In genomic region chr5:100206675-100207074, GRCm38 (mm10) we compare ENCODE assay signal across 21 mouse cellular contexts. TPM values are rescaled to one million over a fixed set of nuclear protein-coding genes. Genes with fewer than 3 reads are reported as not detected.
DNase-seq lines count a peak whose midpoint lies in the region; ATAC-seq lines count a peak whose summit lies in the region.
"Had no signal": no experiment of that assay in that cellular context is flagged by ENCODE, and none has a peak within 500 bp of the region (broad histone marks: within the 10 kb centered on the region; RNA-seq: fewer than 3 reads in every experiment).

No protein-coding gene starts in this region.

- H3K27ac ChIP-seq in kidney, embryonic 14.5 days (ENCODE audit: low read depth, low read length), result no peak overlapping the region
- H3K27ac ChIP-seq: embryonic facial prominence, embryonic 10.5 days; forebrain, embryonic 13.5 days; hindbrain, embryonic 13.5 days had no signal

- no peak for ATAC-seq in kidney, embryonic 14.5 days (ENCODE audit: low FRiP score, low TSS enrichment)
- ATAC-seq: activated CD4-positive, CD25-positive, alpha-beta regulatory T cell, adult 4 months; CD4-positive, CD25-positive, alpha-beta regulatory T cell, adult 4 months; forebrain, embryonic 13.5 days; forebrain, postnatal 0 days had no signal

- no peak overlapping the region for H3K9ac ChIP-seq in kidney, embryonic 14.5 days (ENCODE audit: low read depth, low read length)
- H3K9ac ChIP-seq: forebrain, embryonic 13.5 days; forebrain, postnatal 0 days; heart, embryonic 12.5 days; hindbrain, embryonic 13.5 days had no signal

- H3K4me1 ChIP-seq in kidney, embryonic 14.5 days (ENCODE audit: control insufficient read depth, insufficient read depth, low read length), result no peaks in the 10 kb centered on the region
- H3K4me1 ChIP-seq: forebrain, embryonic 13.5 days; hindbrain, embryonic 13.5 days had no signal

- H3K27me3 ChIP-seq in kidney, embryonic 14.5 days (ENCODE audit: control insufficient read depth, insufficient read depth, low read length), result no peaks in the 10 kb centered on the region
- H3K27me3 ChIP-seq: forebrain, embryonic 13.5 days; hindbrain, embryonic 13.5 days had no signal

- H3K4me2 ChIP-seq in kidney, embryonic 14.5 days (replicated peaks; ENCODE audit: low read depth, low read length), result no peak overlapping the region
- H3K4me2 ChIP-seq: forebrain, embryonic 13.5 days; heart, embryonic 12.5 days; hindbrain, embryonic 13.5 days had no signal

- H3K4me3 ChIP-seq in kidney, embryonic 14.5 days (ENCODE audit: low read length), result no peak overlapping the region
- H3K4me3 ChIP-seq: embryonic facial prominence, embryonic 10.5 days; forebrain, embryonic 13.5 days; heart, embryonic 12.5 days; hindbrain, embryonic 13.5 days had no signal

- whole genome bisulfite sequencing in kidney, embryonic 14.5 days, result 65% methylated on average over 6 of the region's 6 CpGs

- H3K36me3 ChIP-seq in kidney, embryonic 14.5 days (ENCODE audit: control insufficient read depth, insufficient read depth, low read length), result no peaks in the 10 kb centered on the region
- H3K36me3 ChIP-seq: embryonic facial prominence, embryonic 10.5 days; G1E; heart, embryonic 12.5 days; hindbrain, embryonic 13.5 days had no signal

- no peaks in the 10 kb centered on the region for H3K9me3 ChIP-seq in kidney, embryonic 14.5 days (ENCODE audit: control insufficient read depth, low read length)
- H3K9me3 ChIP-seq: embryonic facial prominence, embryonic 10.5 days; forebrain, embryonic 13.5 days; heart, embryonic 12.5 days; hindbrain, embryonic 13.5 days had no signal

- DNase-seq in heart, adult 11 months, result peak; percentile 80
- no peak for DNase-seq in heart, postnatal 4 days
- DNase-seq in kidney, adult 9 months, result peak; percentile 26
- no peak for DNase-seq in kidney, adult 8-10 months
- DNase-seq in kidney, postnatal 36 days, result peak; percentile 23 to 47
- peak; percentile 51 for DNase-seq in retina, postnatal 1 day
- no peak for DNase-seq in retina, embryonic 14.5 days (ENCODE audit: low spot score)
- DNase-seq: adrenal gland, postnatal 14 days; B cell, adult 2 months; cerebellum, adult 2 months; cerebellum, postnatal 10 days; forebrain, postnatal 0 days; gastrocnemius, postnatal 14 days had no signal

RNA-seq across cellular contexts. Expression of gene Tmem150c, which starts 47.1 kb away (rescaled TPM):
- total RNA-seq in heart, postnatal 4 days (2021), result 1 to 10 TPM; 3.7 to 4.7 TPM
- 10.3 and 12.7 TPM in 2 replicates for polyA plus RNA-seq in kidney, embryonic 14.5 days (2014; fragmentation: Nextera tagmentation; extraction: Ambion mirVana)
- polyA plus RNA-seq: activated CD4-positive, CD25-positive, alpha-beta regulatory T cell, adult 4 months; CD4-positive, CD25-positive, alpha-beta regulatory T cell, adult 4 months; G1E had no signal

Comparison
In these comparisons a context has a peak if more than half of its experiments do, and no peak if none do; other contexts are left out.
1. DNase-seq: peak in heart, adult 11 months (single experiment), kidney, adult 9 months (single experiment), kidney, postnatal 36 days (2 of 2) and retina, postnatal 1 day (single experiment); none in heart, postnatal 4 days (single experiment), kidney, adult 8-10 months (0 of 2) and retina, embryonic 14.5 days (single experiment).